Mouse (Mus musculus): ENCODE data around the gene Rap2c.

Gene Rap2c

GRCm38 (mm10) chrX:50968157-50968932 is 49.5 kb downstream of the Rap2c start:
- DNase-seq: no peak

- no peak for DNase-seq
These were observed 52.7 kb downstream of the Rap2c start for GRCm38 (mm10) chrX:50965157-50965556.

DNA sequence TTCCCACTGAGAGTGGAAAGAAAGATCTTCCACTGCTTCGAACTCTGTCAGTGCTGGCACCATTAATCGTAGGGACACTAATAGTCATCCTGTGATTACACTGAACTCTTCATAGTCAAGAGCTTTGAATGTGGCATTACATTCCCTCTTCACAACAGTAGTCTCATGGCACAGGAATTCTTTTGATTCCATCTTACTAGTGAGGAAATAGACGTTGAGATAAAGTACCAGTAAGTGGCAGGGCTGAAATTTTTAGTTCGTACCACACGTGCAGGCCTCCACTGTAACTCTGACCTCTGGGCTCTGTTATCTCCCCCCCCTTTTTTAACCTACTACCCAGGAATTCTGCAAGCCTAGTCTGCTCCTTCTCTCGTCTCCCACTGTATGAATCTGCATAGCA is 54.9 kb downstream of the Rap2c start:
- DNase-seq: no peak

Measured in layer of hippocampus, adult 9-11 months (tissue).